Mouse (Mus musculus): ENCODE data around the gene Nrp2. TPM values are rescaled to one million over a fixed set of nuclear protein-coding genes. Genes with fewer than 3 reads are reported as not detected.

Gene Nrp2
- polyA plus RNA-seq, 1 experiment from 2014 or later = 29.3 TPM

- no peaks in the 10 kb centered on the region for H3K27me3 ChIP-seq (ENCODE audit: control insufficient read depth, insufficient read depth, low read length)
- ATAC-seq (ENCODE audit: low FRiP score) (no peak), DNase-seq (ENCODE audit: low spot score) (no peak)
- H3K27ac ChIP-seq (ENCODE audit: low read depth, low read length) = no peak overlapping the region
- no peaks in the 10 kb centered on the region for H3K4me1 ChIP-seq (replicated peaks; ENCODE audit: control insufficient read depth, insufficient read depth, low read length)
- no peak overlapping the region for H3K4me3 ChIP-seq (ENCODE audit: low read depth, low read length)
- no peak overlapping the region for H3K9ac ChIP-seq (ENCODE audit: low read depth, low read length)
- H3K9me3 ChIP-seq (ENCODE audit: control insufficient read depth, low read length) = no peaks in the 10 kb centered on the region
- no peaks in the 10 kb centered on the region for H3K36me3 ChIP-seq (ENCODE audit: control insufficient read depth, insufficient read depth, low read length)
- H3K4me2 ChIP-seq (replicated peaks; ENCODE audit: low read depth, low read length) = no peak overlapping the region
- WGBS = 81% methylated on average over 10 of the region's 10 CpGs
These were observed 22.1 kb downstream of the Nrp2 start for GRCm38 (mm10) chr1:62725032-62725678.

DNA sequence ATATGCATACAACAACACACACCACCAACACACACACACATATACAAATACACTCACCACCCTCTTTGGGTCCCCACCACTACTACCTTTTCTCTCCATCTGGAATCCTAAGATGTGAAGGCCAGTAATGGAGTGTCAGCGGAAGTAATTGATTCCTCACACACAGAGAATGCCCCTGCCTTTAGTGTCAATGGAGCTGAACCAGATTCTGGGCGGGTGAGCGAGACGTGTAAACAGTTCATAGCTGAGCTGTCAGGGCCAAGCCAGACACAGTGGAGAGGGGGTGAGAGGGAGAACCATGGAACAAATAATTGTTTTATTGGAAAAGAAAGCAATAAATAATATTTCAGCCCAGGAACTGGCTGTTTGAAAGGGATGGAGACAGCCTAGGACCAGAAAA is 24.1 kb downstream of the Nrp2 start:
- Histone ChIP-seq H3K36me3 (ENCODE audit: control insufficient read depth, insufficient read depth, low read length) (no peaks in the 10 kb centered on the region), H3K4me1 (replicated peaks; ENCODE audit: control insufficient read depth, insufficient read depth, low read length) (no peaks in the 10 kb centered on the region), H3K4me3 (ENCODE audit: low read depth, low read length) (no peak overlapping the region), H3K9ac (ENCODE audit: low read depth, low read length) (no peak overlapping the region), H3K27ac (ENCODE audit: low read depth, low read length) (no peak overlapping the region), H3K9me3 (ENCODE audit: control insufficient read depth, low read length) (no peaks in the 10 kb centered on the region), H3K27me3 (ENCODE audit: control insufficient read depth, insufficient read depth, low read length) (no peaks in the 10 kb centered on the region), H3K4me2 (replicated peaks; ENCODE audit: low read depth, low read length) (no peak overlapping the region)
- 26% methylated on average over 4 of the region's 4 CpGs for WGBS
- ATAC-seq (ENCODE audit: low FRiP score) = no peak
- no peak for DNase-seq (ENCODE audit: low spot score)

DNA sequence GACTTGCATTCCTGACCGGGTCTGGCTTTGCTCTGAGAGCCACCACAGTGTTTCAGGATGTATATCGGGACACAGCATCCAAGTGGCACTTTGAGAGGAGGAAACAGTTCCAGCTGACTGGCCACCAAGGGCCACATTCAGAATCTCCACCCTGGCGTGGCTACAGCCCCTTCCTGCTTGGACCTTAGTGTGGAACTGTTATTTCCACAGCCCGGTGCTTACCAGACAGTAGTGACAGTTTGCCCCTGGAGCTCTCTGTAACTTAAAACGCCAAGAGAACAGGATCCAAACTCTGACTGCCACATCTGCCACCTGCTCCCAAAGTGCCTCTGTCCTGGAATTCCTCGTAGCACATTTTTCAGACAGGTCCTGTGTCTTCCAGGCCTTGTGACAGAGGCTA is 25.3 kb downstream of the Nrp2 start:
- H3K9ac ChIP-seq (ENCODE audit: low read depth, low read length) = no peak overlapping the region
- DNase-seq (ENCODE audit: low spot score) (no peak), ATAC-seq (ENCODE audit: low FRiP score) (no peak)
- H3K27me3 ChIP-seq (ENCODE audit: control insufficient read depth, insufficient read depth, low read length) = no peaks in the 10 kb centered on the region
- H3K4me1 ChIP-seq (replicated peaks; ENCODE audit: control insufficient read depth, insufficient read depth, low read length) = no peaks in the 10 kb centered on the region
- no peaks in the 10 kb centered on the region for H3K9me3 ChIP-seq (ENCODE audit: control insufficient read depth, low read length)
- no peak overlapping the region for H3K27ac ChIP-seq (ENCODE audit: low read depth, low read length)
- WGBS = 44% methylated on average over 6 of the region's 6 CpGs
- no peak overlapping the region for H3K4me2 ChIP-seq (replicated peaks; ENCODE audit: low read depth, low read length)
- H3K4me3 ChIP-seq (ENCODE audit: low read depth, low read length) = no peak overlapping the region
- H3K36me3 ChIP-seq (ENCODE audit: control insufficient read depth, insufficient read depth, low read length) = no peaks in the 10 kb centered on the region

DNA sequence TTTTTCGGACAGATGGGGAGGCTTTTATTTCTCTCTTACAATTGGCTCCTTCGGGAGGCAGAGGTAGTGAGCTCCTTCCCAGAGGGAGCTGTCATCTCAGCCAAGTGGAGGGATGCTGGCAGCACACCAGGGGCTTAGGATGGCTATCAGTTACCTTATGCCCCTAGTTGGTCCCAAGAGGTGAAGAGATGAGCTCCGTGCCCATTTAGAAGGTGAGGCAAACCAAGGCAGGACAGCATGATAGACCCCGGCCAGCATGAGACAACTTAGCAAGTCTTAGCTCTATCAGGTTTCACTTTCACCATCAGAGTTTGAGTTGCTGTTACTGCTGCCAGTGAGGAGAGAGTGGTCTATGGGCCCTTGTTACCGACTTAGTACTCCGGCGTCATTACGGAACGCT is 25.8 kb downstream of the Nrp2 start:
- DNase-seq (ENCODE audit: low spot score) (no peak), ATAC-seq (ENCODE audit: low FRiP score) (no peak)
- H3K27ac ChIP-seq (ENCODE audit: low read depth, low read length) = no peak overlapping the region
- H3K4me2 ChIP-seq (replicated peaks; ENCODE audit: low read depth, low read length) = no peak overlapping the region
- H3K9ac ChIP-seq (ENCODE audit: low read depth, low read length) = no peak overlapping the region
- no peak overlapping the region for H3K4me3 ChIP-seq (ENCODE audit: low read depth, low read length)
- no peaks in the 10 kb centered on the region for H3K9me3 ChIP-seq (ENCODE audit: control insufficient read depth, low read length)
- H3K27me3 ChIP-seq (ENCODE audit: control insufficient read depth, insufficient read depth, low read length) = no peaks in the 10 kb centered on the region
- no peaks in the 10 kb centered on the region for H3K4me1 ChIP-seq (replicated peaks; ENCODE audit: control insufficient read depth, insufficient read depth, low read length)
- H3K36me3 ChIP-seq (ENCODE audit: control insufficient read depth, insufficient read depth, low read length) = no peaks in the 10 kb centered on the region
- WGBS = 64% methylated on average over 9 of the region's 9 CpGs

GRCm38 (mm10) chr1:62729345-62730150 is 26.5 kb downstream of the Nrp2 start:
- no peak overlapping the region for H3K4me2 ChIP-seq (replicated peaks; ENCODE audit: low read depth, low read length)
- ATAC-seq (ENCODE audit: low FRiP score) = no peak
- 55% methylated on average over 13 of the region's 13 CpGs for WGBS
- no peaks in the 10 kb centered on the region for H3K36me3 ChIP-seq (ENCODE audit: control insufficient read depth, insufficient read depth, low read length)
- DNase-seq (ENCODE audit: low spot score) = no peak
- no peak overlapping the region for H3K27ac ChIP-seq (ENCODE audit: low read depth, low read length)
- no peak overlapping the region for H3K9ac ChIP-seq (ENCODE audit: low read depth, low read length)
- no peak overlapping the region for H3K4me3 ChIP-seq (ENCODE audit: low read depth, low read length)
- H3K27me3 ChIP-seq (ENCODE audit: control insufficient read depth, insufficient read depth, low read length) = no peaks in the 10 kb centered on the region
- no peaks in the 10 kb centered on the region for H3K9me3 ChIP-seq (ENCODE audit: control insufficient read depth, low read length)
- H3K4me1 ChIP-seq (replicated peaks; ENCODE audit: control insufficient read depth, insufficient read depth, low read length) = no peaks in the 10 kb centered on the region

GRCm38 (mm10) chr1:62732036-62732435 is 29.0 kb downstream of the Nrp2 start:
- DNase-seq (ENCODE audit: low spot score) (no peak), ATAC-seq (ENCODE audit: low FRiP score) (no peak)
- no peak overlapping the region for H3K4me3 ChIP-seq (ENCODE audit: low read depth, low read length)
- no peaks in the 10 kb centered on the region for H3K36me3 ChIP-seq (ENCODE audit: control insufficient read depth, insufficient read depth, low read length)
- H3K27ac ChIP-seq (ENCODE audit: low read depth, low read length) = no peak overlapping the region
- H3K27me3 ChIP-seq (ENCODE audit: control insufficient read depth, insufficient read depth, low read length) = no peaks in the 10 kb centered on the region
- no peak overlapping the region for H3K9ac ChIP-seq (ENCODE audit: low read depth, low read length)
- no peaks in the 10 kb centered on the region for H3K9me3 ChIP-seq (ENCODE audit: control insufficient read depth, low read length)
- H3K4me2 ChIP-seq (replicated peaks; ENCODE audit: low read depth, low read length) = no peak overlapping the region
- 83% methylated on average over 6 of the region's 6 CpGs for WGBS
- H3K4me1 ChIP-seq (replicated peaks; ENCODE audit: control insufficient read depth, insufficient read depth, low read length) = no peaks in the 10 kb centered on the region

GRCm38 (mm10) chr1:62734420-62734931 is 31.4 kb downstream of the Nrp2 start:
- H3K36me3 ChIP-seq (ENCODE audit: control insufficient read depth, insufficient read depth, low read length) = no peaks in the 10 kb centered on the region
- H3K9me3 ChIP-seq (ENCODE audit: control insufficient read depth, low read length) = no peaks in the 10 kb centered on the region
- no peak overlapping the region for H3K4me2 ChIP-seq (replicated peaks; ENCODE audit: low read depth, low read length)
- H3K27me3 ChIP-seq (ENCODE audit: control insufficient read depth, insufficient read depth, low read length) = no peaks in the 10 kb centered on the region
- no peak overlapping the region for H3K27ac ChIP-seq (ENCODE audit: low read depth, low read length)
- H3K4me1 ChIP-seq (replicated peaks; ENCODE audit: control insufficient read depth, insufficient read depth, low read length) = no peaks in the 10 kb centered on the region
- no peak for ATAC-seq (ENCODE audit: low FRiP score)
- 58% methylated on average over 5 of the region's 5 CpGs for WGBS
- H3K4me3 ChIP-seq (ENCODE audit: low read depth, low read length) = no peak overlapping the region
- DNase-seq (ENCODE audit: low spot score) = no peak
- no peak overlapping the region for H3K9ac ChIP-seq (ENCODE audit: low read depth, low read length)

DNA sequence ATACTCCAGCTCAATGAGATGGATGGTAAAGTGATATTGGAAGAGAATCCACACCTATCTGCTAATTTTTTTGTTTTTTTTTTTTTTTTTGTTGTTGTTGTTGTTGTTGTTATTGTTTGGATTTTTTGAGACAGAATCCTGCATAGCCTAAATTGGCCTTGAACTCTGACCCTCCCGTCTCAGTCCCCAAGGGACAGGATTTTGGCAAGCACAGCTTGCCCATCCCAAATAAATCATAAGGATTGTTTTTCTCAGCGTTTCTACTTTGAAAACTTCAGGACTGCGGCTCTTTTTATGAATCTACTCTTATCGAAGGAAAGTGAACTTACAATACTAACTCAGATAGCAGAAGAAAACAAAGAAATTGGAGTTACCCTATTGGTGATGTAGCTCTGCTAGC is 31.9 kb downstream of the Nrp2 start:
- Histone ChIP-seq H3K27ac (ENCODE audit: low read depth, low read length) (no peak overlapping the region), H3K4me2 (replicated peaks; ENCODE audit: low read depth, low read length) (no peak overlapping the region), H3K36me3 (ENCODE audit: control insufficient read depth, insufficient read depth, low read length) (no peaks in the 10 kb centered on the region), H3K4me1 (replicated peaks; ENCODE audit: control insufficient read depth, insufficient read depth, low read length) (no peaks in the 10 kb centered on the region), H3K4me3 (ENCODE audit: low read depth, low read length) (no peak overlapping the region), H3K27me3 (ENCODE audit: control insufficient read depth, insufficient read depth, low read length) (no peaks in the 10 kb centered on the region; the same call in 1 of the 2 replicates), H3K9ac (ENCODE audit: low read depth, low read length) (no peak overlapping the region), H3K9me3 (ENCODE audit: control insufficient read depth, low read length) (no peaks in the 10 kb centered on the region)
- WGBS = 91% methylated on average over 4 of the region's 4 CpGs
- no peak for ATAC-seq (ENCODE audit: low FRiP score)
- no peak for DNase-seq (ENCODE audit: low spot score)

GRCm38 (mm10) chr1:62735835-62736234 is 32.8 kb downstream of the Nrp2 start:
- Histone ChIP-seq H3K9me3 (ENCODE audit: control insufficient read depth, low read length) (no peaks in the 10 kb centered on the region), H3K27ac (ENCODE audit: low read depth, low read length) (no peak overlapping the region), H3K4me1 (replicated peaks; ENCODE audit: control insufficient read depth, insufficient read depth, low read length) (no peaks in the 10 kb centered on the region), H3K36me3 (ENCODE audit: control insufficient read depth, insufficient read depth, low read length) (no peaks in the 10 kb centered on the region), H3K4me2 (replicated peaks; ENCODE audit: low read depth, low read length) (no peak overlapping the region), H3K4me3 (ENCODE audit: low read depth, low read length) (no peak overlapping the region), H3K27me3 (ENCODE audit: control insufficient read depth, insufficient read depth, low read length) (no peaks in the 10 kb centered on the region; the same call in 1 of the 2 replicates), H3K9ac (ENCODE audit: low read depth, low read length) (no peak overlapping the region)
- no peak for DNase-seq (ENCODE audit: low spot score)
- ATAC-seq (ENCODE audit: low FRiP score) = no peak
- 82% methylated on average over 4 of the region's 4 CpGs for WGBS
